Mouse (Mus musculus) mouse embryonic stem cell (cell line): ENCODE results near the gene Hypk.

Source experiments
- in situ Hi-C, 2 experiments: fragments of 300-500 bp; cut with MboI; formaldehyde crosslinking; loops; 1 replicate in 1 of 2; 3 replicates in 1 of 2; pipeline ENCODE4 v1.14.3; 2019 to 2020; ENCODE audit warnings: low sequenced_read_pairs in 2 of 2, low pct_unique_long_range_greater_than_20kb in 1 of 2, mixed read lengths in 1 of 2; ENCODE audit not compliant: unreplicated experiment in 1 of 2

Gene Hypk

GRCm38 (mm10) chr2:121452990-121453389 is at the start of gene Hypk:
Gene Hypk (plus strand): TSS chr2:121453290.
- in situ Hi-C loops, result no loop called here

- in situ Hi-C loops, result loop anchor here (10.0 kb wide), 2 partner anchors 218 to 228 kb away; partner anchors contain the start of genes Tubgcp4 (in 1 of the 2) and Zscan29 (in 1 of the 2)
Observed at GRCm38 (mm10) chr2:121403296-121403695, 49.8 kb upstream of the Hypk start.

- in situ Hi-C loops, result loop anchor here (10.0 kb wide), 2 partner anchors 223 to 233 kb away; partner anchors contain the start of genes Tubgcp4 (in 1 of the 2) and Zscan29 (in 1 of the 2)
Observed at GRCm38 (mm10) chr2:121408160-121408559, 44.9 kb upstream of the Hypk start.

- in situ Hi-C loops, result no loop called here
Observed at GRCm38 (mm10) chr2:121412843-121413386, 40.2 kb upstream of the Hypk start.

GRCm38 (mm10) chr2:121413387-121414042 is 39.6 kb upstream of the Hypk start, which contains the start of the genes Pdia3 and Catsper2:
Gene Pdia3 (plus strand): TSS chr2:121413775.
Gene Catsper2 (minus strand): TSS chr2:121413792.
- in situ Hi-C loops, result no loop called here

GRCm38 (mm10) chr2:121414139-121414685 is 38.9 kb upstream of the Hypk start:
- in situ Hi-C loops, result no loop called here

- in situ Hi-C loops, result no loop called here
Observed at GRCm38 (mm10) chr2:121415103-121415502, 38.0 kb upstream of the Hypk start.

GRCm38 (mm10) chr2:121415591-121415990 is 37.5 kb upstream of the Hypk start:
- in situ Hi-C loops, result no loop called here

GRCm38 (mm10) chr2:121416356-121416755 is 36.7 kb upstream of the Hypk start:
- in situ Hi-C loops, result no loop called here

GRCm38 (mm10) chr2:121418476-121418875 is 34.6 kb upstream of the Hypk start:
- in situ Hi-C loops, result no loop called here

- in situ Hi-C loops, result no loop called here
Observed at GRCm38 (mm10) chr2:121423166-121423565, 29.9 kb upstream of the Hypk start.

- in situ Hi-C loops, result no loop called here
Observed at GRCm38 (mm10) chr2:121425890-121426289, 27.2 kb upstream of the Hypk start.

GRCm38 (mm10) chr2:121434854-121435253 is 18.2 kb upstream of the Hypk start:
- in situ Hi-C loops, result no loop called here

GRCm38 (mm10) chr2:121439746-121440145 is 13.3 kb upstream of the Hypk start:
- in situ Hi-C loops, result no loop called here

- in situ Hi-C loops, result no loop called here
Observed at GRCm38 (mm10) chr2:121440834-121441605, 12.1 kb upstream of the Hypk start.

- in situ Hi-C loops, result no loop called here
Observed at GRCm38 (mm10) chr2:121441800-121442199, 11.3 kb upstream of the Hypk start.

GRCm38 (mm10) chr2:121442259-121443067 is 10.6 kb upstream of the Hypk start:
- in situ Hi-C loops, result no loop called here

- in situ Hi-C loops, result no loop called here
Observed at GRCm38 (mm10) chr2:121443068-121443349, 10.1 kb upstream of the Hypk start.
